8 mouse cellular contexts compared by ENCODE assay signal in the genomic region with DNA sequence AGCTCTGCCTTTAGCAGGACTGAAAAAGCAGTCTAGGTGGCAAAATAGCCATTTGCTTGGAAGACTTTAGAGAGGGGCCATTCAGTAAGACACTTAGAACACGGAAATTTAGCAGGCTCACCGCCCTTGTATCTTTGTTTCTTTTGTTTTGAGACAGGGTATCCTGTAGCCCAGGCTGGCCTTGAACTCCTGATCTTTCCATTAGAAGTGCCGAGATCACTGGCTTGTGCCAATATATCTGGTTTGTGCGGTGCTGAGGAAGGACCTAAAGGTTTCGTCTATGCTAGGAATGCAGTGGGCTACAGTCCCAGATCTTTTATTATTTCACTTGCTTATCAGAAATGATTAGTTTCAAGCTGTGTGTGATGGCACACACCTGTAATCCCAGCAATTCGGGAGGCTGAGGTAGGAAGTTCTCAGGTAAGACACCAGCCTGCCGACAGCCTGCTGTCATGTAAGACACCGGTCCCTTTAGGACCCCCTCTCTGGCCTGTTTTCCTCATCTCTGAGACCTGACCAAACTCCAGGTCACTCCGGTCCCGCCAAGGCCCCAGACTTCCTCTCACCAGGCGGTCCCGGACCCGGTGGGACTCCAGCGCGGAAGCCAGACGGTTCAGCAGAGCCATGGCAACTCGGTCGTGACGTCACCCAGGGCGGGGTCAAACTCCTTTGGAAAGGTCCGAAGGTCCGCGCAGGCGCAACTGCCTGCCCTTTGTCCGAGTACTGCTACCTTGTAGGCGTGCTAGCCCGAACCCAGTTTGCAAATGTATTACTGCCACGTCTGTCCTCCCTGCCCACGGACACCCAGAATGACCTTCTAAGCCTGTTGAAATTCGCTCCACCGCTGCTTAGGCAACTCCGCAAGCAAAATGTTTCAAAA. TPM values are rescaled to one million over a fixed set of nuclear protein-coding genes. Genes with fewer than 3 reads are reported as not detected.
DNase-seq lines count a peak whose midpoint lies in the region; ATAC-seq and TF ChIP-seq lines count a peak whose summit lies in the region.

A gene (minus strand): TSS at position 675 of the 880 bp plus-strand sequence.

- DNase-seq in ES-E14 (ENCODE audit: low read depth, low spot score): peak; percentile 98
- DNase-seq in cerebellum, adult 11-12 months: peak; percentile 95
- DNase-seq in heart, postnatal 25 days (ENCODE audit: low spot score): peak; percentile 95
- peak; percentile 71 to 83 for DNase-seq in layer of hippocampus, adult 18-20 months (ENCODE audit: low spot score in 2 of 2)
- peak; percentile 100 for DNase-seq in lung, adult 2 months
- DNase-seq in thymus, adult 18-20 months: peak; percentile 83 to 88

- peaks cover 2 to 6% of the 10 kb centered on the region in 2 experiments; a peak in 2 of 4 replicates for H3K4me1 ChIP-seq in ES-E14 (ENCODE audit: control insufficient read depth in 2 of 2, insufficient read depth in 2 of 2, low read length in 2 of 2, poor library complexity in 1 of 2)
- 0 out of 2 replicates have a peak, but pooled peaks cover 3% of the 10 kb centered on the region for H3K4me1 ChIP-seq in forebrain, embryonic 15.5 days
- peaks cover 2% of the 10 kb centered on the region; the same call in 1 of the 2 replicates for H3K4me1 ChIP-seq in lung, adult 2 months (ENCODE audit: control insufficient read depth, insufficient read depth, low read length)

- TF ChIP-seq POLR2A in lung, adult 2 months (IDR thresholded peaks at IDR 0.05; ENCODE audit: borderline replicate concordance, extremely low read depth, low read depth, low read length): peak; percentile 63; the same call in 1 of the 2 replicates

- H3K4me2 ChIP-seq in forebrain, embryonic 15.5 days (replicated peaks): peak within 1 kb of the TSS; percentile 58

- no peaks in the 10 kb centered on the region for H3K27me3 ChIP-seq in forebrain, embryonic 15.5 days

- peak; percentile 89 for ATAC-seq in forebrain, embryonic 15.5 days (replicated peaks)
- peak; percentile 75 for ATAC-seq in neutrophil, adult 5-6 weeks (ENCODE audit: extremely low read depth, insufficient number of reproducible peaks, low FRiP score, poor library complexity, severe bottlenecking)

- intact Hi-C loops in heart, postnatal 25 days (cut with DNase I): loop anchor here (10.0 kb wide), 1 partner anchor 48 kb away; a partner anchor contains a TSS

- H3K9ac ChIP-seq in ES-E14 (ENCODE audit: insufficient read depth, low read depth, low read length, poor library complexity, severe bottlenecking): peak within 1 kb of the TSS; percentile 75
- peak within 1 kb of the TSS; percentile 42 for H3K9ac ChIP-seq in forebrain, embryonic 15.5 days (replicated peaks)

- in situ Hi-C loops in ES-E14 (cut with MboI; ENCODE audit: low sequenced_read_pairs in 2 of 2, unreplicated experiment in 2 of 2): no loop called here

- no peaks in the 10 kb centered on the region for H3K36me3 ChIP-seq in ES-E14 (ENCODE audit: control insufficient read depth, insufficient read depth, low read length, poor library complexity, severe bottlenecking)
- no peaks in the 10 kb centered on the region for H3K36me3 ChIP-seq in forebrain, embryonic 15.5 days

- H3K4me3 ChIP-seq in ES-E14 (ENCODE audit: insufficient read depth in 1 of 2, low read depth in 1 of 2, low read length in 2 of 2, poor library complexity in 1 of 2, severe bottlenecking in 1 of 2): peak within 1 kb of the TSS; percentile 68 to 74
- H3K4me3 ChIP-seq in forebrain, embryonic 15.5 days: peak within 1 kb of the TSS; percentile 44
- peak within 1 kb of the TSS; percentile 65 for H3K4me3 ChIP-seq in lung, adult 2 months (replicated peaks; ENCODE audit: extremely low read depth, low read depth, low read length)

- H3K27ac ChIP-seq in ES-E14 (ENCODE audit: insufficient read depth, low read depth, low read length, poor library complexity, severe bottlenecking): no peak within 1 kb of the TSS
- H3K27ac ChIP-seq in forebrain, embryonic 15.5 days (replicated peaks): peak within 1 kb of the TSS; percentile 61

- no peaks in the 10 kb centered on the region for H3K9me3 ChIP-seq in ES-E14 (ENCODE audit: control insufficient read depth, insufficient read depth, low read depth, low read length)
- H3K9me3 ChIP-seq in forebrain, embryonic 15.5 days: no peaks in the 10 kb centered on the region

- TF ChIP-seq CTCF in lung, adult 2 months (IDR thresholded peaks at IDR 0.05; ENCODE audit: insufficient read depth, low read length): no peak

- 7% methylated on average over 32 of the region's 32 CpGs for WGBS in forebrain, embryonic 15.5 days
- WGBS in lung, adult 2 months: 5% methylated on average over 32 of the region's 32 CpGs

TF ChIP-seq in ES-E14, 5 proteins besides CTCF, POLR2A, EP300 and RAD21:
- no peak for TF ChIP-seq MAFK (IDR thresholded peaks at IDR 0.05; ENCODE audit: insufficient read depth, low read depth, low read length)
- TF ChIP-seq ZC3H11A (IDR thresholded peaks at IDR 0.05; ENCODE audit: borderline replicate concordance, low read depth, low read length): no peak
- no peak for TF ChIP-seq HCFC1 (IDR thresholded peaks at IDR 0.05; ENCODE audit: borderline replicate concordance, insufficient read depth, low read length)
- TF ChIP-seq CHD2 (IDR thresholded peaks at IDR 0.05; ENCODE audit: low read depth, low read length): no peak
- TF ChIP-seq ZNF384 (IDR thresholded peaks at IDR 0.05; ENCODE audit: low read depth, low read length): no peak

RNA-seq across cellular contexts. Expression of the gene that starts here (rescaled TPM):
- 3.2 and 5.5 TPM in 2 replicates for total RNA-seq in ES-E14 (2012; rRNA removed)
- 3.3 and 3.8 TPM in 2 replicates for polyA plus RNA-seq in forebrain, embryonic 15.5 days (2015; fragmentation: Nextera tagmentation; extraction: Ambion mirVana)
- 1 to 10 TPM; 3.2 to 3.4 TPM for total RNA-seq in heart, postnatal 25 days (2021)
- 1 to 10 TPM in 1 of 2 experiments, under 1 TPM in 1; 0.97 to 1.7 TPM for total RNA-seq in layer of hippocampus, adult 18-20 months (2021)
- 7.6 and 7.7 TPM in 2 replicates for polyA plus RNA-seq in lung, adult 2 months (2012; rRNA removed)
- total RNA-seq in neutrophil, adult 5-6 weeks (2017): 1.0 and 3.7 TPM in 2 replicates
